Mouse (Mus musculus) B cell, adult 2 months (primary cell): ENCODE measurements around the gene Ndufb7.

ENCODE experiments used
- DNase-seq, 2 experiments: peaks; one replicate each; pipeline ENCODE4 v3.0.0; 2022

Ndufb7 gene

DNA sequence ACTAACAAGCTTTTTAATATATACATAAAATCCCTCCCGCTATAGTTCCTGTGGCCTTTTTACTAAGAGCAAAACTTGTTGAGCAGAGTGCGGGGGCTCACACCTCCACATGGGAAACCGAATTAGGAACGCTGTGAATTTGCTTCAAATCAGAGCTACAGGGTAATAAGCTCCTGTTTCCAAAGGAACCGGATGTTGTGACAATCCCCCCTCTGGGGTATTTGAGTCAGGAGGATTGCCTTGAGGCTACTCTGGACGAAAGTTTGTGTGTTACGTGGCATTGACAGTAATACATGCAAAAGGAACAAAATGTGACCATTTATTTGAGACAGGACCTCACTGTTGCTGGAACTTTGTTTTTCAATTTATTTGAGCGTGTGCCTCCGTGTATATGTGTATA lies 42.6 kb downstream of the Ndufb7 start:
- no peak for DNase-seq

DNA sequence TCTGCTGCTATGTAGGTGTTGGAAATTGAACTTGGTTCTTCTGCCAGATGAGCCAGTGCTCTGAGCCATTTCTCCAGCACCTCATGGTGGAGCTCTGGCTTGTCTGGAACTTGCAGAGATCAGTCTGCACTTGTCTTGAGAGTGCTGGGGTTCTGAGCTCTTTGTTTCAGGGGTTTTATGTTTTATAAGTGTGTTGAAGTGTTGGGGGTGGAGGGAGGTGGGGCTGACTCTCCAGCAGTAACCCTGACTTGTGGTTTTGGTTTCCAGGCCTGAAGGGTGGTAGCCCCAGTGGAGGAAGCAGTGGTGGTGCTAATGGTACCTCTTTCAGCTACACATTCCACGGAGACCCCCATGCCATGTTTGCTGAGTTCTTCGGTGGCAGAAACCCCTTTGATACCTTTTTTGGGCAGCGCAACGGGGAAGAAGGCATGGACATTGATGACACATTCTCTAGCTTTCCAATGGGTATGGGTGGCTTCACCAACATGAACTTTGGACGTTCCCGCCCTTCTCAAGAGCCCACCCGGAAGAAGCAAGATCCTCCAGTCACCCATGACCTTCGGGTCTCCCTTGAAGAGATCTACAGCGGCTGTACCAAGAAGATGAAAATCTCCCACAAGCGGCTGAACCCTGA lies 43.2 kb downstream of the Ndufb7 start:
- DNase-seq = no peak

DNA sequence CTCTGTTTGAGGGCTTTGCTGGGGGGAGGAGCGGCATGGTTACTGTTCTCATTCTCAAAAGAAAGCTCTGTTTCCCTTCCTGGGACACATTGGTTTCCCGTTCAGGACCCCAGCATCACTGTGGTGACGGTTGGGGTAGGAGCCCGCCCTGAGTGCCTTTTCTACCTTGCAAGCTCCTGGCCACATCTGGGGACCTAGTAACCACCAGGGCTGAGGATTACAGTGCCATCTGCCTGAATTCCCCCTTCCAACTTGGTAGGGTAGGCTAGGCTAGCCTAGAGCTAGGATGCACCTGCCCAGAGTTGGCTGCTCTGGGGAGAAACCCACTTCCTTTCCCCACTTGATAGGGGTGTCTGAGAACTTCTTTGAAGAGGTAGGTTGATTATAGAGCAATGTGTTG lies 45.5 kb downstream of the Ndufb7 start:
- DNase-seq = no peak

DNA sequence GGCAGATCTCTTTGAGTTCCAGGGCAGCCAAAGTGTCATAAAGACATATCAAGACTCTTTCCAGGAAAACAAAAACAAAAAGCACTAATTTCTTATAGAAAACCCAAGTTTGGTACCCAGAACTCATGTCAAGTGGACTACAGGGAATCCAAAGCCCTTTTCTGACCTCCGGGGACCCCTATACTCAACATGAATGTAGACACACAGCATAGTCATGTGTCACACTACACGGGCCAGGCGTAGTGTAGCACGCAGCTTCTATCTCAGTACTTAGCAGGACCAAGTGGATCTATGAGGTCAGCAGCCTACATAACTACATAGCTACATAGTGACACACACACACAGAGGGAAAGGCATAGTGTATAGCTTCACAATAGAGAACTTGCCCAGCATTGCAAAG lies 47.2 kb downstream of the Ndufb7 start:
- no peak for DNase-seq

DNA sequence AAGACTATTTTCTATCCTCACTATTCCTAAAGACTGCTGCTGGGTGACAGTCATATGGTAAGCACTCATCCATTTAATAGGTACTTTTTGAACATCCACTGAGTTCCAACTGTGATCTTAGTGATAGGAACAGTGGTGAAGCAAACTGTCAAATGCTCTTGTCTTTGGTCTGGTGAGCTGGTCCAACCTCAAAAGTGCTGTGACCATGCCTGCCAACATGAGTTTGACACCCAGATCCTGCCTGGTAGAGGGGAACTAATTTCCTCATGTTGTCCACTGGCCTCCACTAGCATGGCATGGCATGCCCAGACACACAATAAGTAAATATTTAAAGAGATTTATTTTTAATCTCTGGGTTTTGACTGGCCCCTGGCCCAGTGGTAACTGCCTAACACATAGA lies 50.2 kb downstream of the Ndufb7 start:
- no peak for DNase-seq

DNA sequence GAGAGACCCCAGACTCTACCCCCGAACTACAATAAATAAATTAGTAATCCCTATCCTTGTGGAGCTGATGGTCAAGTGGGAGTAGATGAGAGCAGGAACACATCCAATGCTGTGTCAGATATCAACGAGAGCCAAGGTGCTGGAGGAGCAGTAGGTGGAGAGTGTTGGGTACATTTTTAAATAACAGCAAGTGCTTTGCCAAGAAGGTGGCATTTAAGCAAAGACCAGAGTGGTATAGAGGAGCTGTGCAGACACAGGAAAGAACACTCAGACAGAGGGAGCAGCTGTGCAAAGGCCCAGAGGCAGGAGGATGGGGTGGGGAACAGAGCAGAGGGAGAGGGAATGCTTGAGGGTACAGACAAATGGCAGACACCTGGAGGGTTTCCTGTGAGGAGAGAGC lies 50.6 kb downstream of the Ndufb7 start:
- DNase-seq = no peak

DNA sequence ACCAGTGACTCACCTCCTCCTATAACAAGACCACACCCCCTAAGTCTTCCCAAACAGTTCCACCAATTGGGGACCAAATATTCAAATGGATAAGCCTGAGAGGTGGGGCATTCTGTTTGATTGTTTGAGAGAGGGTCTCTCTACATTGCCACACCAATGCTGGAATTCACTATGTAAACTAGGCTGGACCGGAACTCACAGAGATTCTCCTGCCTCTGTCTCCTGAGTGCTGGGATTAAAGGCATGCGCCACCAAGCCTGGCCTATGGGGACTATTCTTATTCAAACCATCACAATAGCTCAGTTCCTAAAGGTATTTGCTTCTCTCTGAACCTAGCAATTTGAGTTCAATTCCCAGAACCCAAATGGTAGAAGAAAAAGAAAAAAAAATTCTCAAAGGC lies 52.1 kb downstream of the Ndufb7 start:
- DNase-seq = no peak

DNA sequence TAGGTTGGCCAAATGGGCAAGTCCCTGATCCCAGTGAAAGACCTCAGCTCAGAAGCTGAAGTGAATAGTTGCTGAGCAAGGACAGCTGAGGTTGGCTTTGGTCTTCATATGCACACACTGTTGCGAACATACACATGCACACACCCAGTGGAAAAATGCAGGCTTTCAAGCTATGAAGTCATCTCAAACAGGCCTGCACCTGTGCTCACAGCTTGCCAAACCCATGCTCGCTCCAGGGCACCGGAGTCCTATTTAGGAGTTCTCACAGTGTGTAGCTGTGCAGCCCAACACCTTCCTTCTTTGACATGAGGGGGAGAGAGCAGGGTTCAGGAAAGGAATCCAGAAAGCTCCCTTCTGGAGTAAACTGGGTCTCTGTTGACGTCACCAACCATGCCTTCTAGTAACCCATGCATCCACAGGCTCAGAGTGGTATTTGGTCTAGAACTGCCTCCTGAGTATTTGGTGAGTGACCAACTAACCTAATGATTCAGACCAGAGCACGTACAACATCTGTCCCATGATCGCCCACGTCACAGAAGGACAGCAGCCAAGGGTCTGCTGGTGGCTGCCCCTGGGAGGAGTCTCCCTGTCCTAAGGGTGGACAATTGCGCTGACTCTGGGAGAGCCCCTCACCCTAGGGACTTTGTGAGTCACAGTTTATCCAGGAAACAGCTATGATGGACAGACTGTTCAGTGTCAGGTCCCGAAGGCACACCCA lies 53.3 kb downstream of the Ndufb7 start:
- DNase-seq = no peak
